Mouse (Mus musculus) adrenal gland, postnatal 10 days (tissue): ENCODE measurements at regions not wholly inside any gene's neighbourhood (a gene's known extent, or its start where the extent isn't known, plus 50 kb on each side); places are given as distances from the start of the nearest gene placed in this dataset.

Source experiments
- DNase-seq: peaks from one replicate; pipeline ENCODE4 v3.0.0; 2021; ENCODE audit warnings: mixed read lengths

DNA sequence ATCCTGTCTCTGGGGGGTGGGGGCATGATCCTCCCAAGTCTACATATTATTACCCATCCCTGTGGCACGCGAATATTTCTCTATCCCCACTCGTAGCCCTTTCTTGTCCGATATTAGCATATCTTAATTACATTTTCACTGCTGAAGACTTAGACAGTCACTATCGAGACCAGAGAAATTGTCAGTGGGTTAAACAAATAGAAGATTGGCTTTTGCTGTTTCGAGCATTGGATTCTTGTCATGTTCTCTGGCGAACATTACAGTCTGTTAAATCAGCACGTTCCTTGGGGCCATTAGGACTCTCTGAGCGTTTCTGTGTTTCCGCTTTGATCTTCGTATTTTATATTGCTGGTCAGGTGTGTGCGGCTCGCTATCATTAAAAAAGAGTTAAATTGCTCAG is 129.6 kb upstream of the Psmd7 start:
- no peak for DNase-seq

GRCm38 (mm10) chr8:107719656-107720055 is 131.4 kb upstream of the Psmd7 start:
- no peak for DNase-seq

DNA sequence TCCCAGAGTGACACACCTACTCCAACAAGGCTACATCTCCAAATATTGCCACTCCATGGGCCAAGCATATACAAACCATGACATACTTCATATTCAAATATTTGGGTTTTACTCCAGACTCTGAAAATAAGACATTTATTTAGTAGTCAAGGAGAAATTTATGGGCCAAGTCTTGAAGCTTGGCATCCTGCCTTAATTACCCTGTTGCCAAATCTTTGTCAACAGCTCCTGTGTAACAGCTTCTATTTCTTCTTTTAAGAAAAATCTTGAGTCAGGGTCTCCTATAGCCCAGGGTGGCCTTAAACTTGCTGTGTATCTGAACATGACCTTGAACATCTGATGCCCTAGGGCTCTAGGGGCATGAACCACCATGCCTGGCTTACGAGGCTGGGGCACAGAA is 138.5 kb upstream of the Psmd7 start:
- DNase-seq: peak; percentile 13

GRCm38 (mm10) chr8:107727276-107727675 is 139.0 kb upstream of the Psmd7 start:
- DNase-seq: no peak

- DNase-seq: no peak
These were observed 150.8 kb upstream of the Psmd7 start for GRCm38 (mm10) chr8:107739091-107739490.

GRCm38 (mm10) chr8:107757083-107757482 is 168.8 kb upstream of the Psmd7 start:
- DNase-seq: no peak

- no peak for DNase-seq
These were observed 170.4 kb upstream of the Psmd7 start for GRCm38 (mm10) chr8:107758637-107759036.

DNA sequence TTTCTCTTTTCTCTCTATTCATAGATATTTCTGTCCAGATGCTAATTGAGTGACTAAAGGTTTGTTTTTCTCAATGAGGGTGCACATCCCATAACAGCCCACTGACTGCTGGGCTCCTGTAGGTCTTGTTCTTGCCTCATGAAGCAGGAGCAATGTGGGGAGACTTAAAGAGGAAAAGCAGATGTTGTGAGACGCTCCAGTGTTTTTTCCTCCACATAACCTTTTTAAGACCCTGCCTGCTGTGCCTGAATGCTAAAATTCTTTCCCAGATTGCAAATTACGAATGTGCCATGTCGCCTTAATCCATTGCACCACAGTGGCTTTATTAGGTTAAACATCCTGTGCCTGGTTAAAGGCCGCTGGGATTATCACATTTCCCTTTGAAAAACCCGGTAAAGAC is 165.5 kb upstream of the Zfhx3 start:
- DNase-seq: no peak

DNA sequence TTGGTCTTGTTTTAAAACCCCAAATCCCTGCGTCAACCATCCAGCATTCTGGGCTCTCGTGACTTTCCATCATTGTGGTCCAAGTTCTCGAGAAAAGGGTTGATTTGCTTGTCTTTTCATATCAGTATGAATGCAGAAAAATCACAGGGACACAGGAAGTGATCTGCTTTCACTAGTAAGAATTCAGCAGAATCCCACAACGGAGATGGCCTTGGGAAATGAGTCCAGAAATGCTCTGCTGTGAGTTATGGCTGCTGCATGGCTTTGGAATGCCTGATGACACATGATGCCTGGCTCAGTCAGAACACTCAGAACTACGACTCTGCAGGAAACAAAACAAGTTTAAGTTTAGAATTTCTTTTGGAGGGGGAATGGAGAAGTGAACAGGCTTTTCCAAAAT is 156.7 kb upstream of the Zfhx3 start:
- DNase-seq: peak; percentile 54

- DNase-seq: peak; percentile 12
These were observed 150.2 kb upstream of the Zfhx3 start for GRCm38 (mm10) chr8:107792286-107792685.

- DNase-seq: no peak
These were observed 127.5 kb upstream of the Zfhx3 start for GRCm38 (mm10) chr8:107814931-107815330.

- peak; percentile 4 for DNase-seq
These were observed 126.7 kb upstream of the Zfhx3 start for GRCm38 (mm10) chr8:107815775-107816174.

DNA sequence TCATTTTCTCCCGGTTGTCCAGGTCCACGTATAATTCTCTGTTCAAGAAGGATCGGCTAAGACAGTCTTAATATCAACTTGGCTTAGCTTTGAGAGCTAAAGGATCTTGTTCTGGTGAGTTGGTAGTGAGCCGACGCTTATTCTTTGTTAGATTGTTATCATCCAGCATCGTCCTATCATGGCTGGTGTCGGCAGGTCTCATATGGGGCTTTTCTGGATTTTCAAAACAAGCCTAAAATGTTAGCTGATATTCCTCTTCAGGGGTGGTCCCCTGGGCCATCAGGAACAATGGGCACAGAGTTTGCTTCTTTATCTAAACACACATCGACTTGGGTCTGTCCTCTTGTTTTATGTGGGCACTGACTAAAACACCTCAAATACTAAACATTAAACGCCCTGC is 124.6 kb upstream of the Zfhx3 start:
- no peak for DNase-seq

- DNase-seq: no peak
These were observed 122.2 kb upstream of the Zfhx3 start for GRCm38 (mm10) chr8:107820174-107820760.

- DNase-seq: no peak
These were observed 120.9 kb upstream of the Zfhx3 start for GRCm38 (mm10) chr8:107821522-107821921.

GRCm38 (mm10) chr8:107824096-107824495 is 118.3 kb upstream of the Zfhx3 start:
- DNase-seq: no peak

DNA sequence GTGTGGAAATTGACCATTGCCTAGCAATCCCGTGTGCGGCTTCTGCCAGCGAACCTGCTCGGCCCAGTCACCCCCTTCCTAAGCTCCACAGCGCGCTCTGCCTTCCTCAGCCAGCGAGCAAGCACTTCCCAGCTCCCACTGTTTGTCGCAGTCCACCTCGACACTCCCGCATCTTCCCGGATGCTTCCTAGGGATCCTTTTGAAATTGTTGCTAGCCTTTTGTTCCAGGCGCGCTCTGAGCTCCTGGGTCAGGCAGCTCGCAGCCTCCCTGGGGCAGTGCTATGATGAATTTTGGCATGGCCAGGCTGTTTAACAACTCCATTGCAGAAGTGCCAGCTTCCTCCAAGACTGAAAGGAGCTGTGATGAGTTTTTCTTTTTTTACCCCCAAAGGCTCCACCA is 117.8 kb upstream of the Zfhx3 start:
- peak; percentile 15 for DNase-seq

GRCm38 (mm10) chr8:107827500-107828125 is 114.8 kb upstream of the Zfhx3 start:
- no peak for DNase-seq

DNA sequence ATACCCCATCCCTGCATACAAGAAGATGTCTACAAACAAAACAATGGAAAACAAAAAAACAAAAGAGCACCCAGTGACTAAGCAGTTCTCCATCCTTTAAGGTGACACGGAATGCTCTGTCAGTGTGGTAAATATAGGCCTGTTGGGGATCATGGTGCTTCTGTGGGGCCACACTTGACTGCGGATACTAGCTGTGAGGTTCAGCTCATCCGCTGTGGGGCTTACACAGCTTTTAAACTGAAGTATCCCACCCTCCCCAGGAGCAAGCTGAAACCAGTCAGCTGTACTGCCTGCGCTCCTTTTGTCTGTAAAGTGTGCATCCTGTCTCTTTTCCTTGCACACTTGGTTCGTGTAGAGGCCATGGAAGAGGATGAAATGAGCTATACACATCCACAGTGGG is 113.9 kb upstream of the Zfhx3 start:
- DNase-seq: no peak

DNA sequence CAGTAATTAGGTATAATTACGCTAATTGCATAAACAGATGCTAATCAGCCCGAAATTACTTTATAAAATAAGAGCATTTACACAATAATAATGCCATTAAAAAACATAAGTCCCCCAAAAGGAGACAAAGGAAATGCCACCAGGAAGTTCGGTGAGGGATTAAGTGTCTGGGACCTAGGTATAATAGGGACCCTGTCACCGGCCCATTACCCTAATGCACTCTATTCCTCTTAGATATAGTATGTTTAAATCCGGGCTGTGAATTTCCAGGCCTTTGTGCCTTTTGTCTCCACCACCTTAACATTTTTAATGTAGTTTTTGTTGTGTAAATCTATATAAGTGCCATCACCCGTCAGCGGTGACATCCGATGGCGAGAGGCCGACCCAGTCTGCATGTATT is 109.0 kb upstream of the Zfhx3 start:
- DNase-seq: no peak

DNA sequence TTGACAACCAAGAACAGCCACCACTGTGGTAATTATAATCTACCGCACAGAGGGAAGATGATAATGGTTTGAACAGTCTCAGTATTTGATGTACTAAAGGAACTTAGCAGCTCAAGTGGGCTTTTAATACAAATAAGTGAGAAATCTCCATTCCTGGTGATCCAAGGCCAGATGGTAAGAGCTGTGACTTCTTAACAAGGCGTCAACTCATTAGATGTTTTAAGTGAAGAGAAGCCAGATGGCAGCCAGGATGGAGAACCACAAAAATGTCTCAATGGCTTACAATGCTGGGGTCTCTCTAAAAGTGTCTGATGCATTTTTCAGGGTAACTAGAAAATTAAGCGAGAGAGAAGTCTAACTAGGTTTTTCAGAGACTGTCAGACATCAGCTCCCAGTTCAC is 96.3 kb upstream of the Zfhx3 start:
- DNase-seq: no peak

DNA sequence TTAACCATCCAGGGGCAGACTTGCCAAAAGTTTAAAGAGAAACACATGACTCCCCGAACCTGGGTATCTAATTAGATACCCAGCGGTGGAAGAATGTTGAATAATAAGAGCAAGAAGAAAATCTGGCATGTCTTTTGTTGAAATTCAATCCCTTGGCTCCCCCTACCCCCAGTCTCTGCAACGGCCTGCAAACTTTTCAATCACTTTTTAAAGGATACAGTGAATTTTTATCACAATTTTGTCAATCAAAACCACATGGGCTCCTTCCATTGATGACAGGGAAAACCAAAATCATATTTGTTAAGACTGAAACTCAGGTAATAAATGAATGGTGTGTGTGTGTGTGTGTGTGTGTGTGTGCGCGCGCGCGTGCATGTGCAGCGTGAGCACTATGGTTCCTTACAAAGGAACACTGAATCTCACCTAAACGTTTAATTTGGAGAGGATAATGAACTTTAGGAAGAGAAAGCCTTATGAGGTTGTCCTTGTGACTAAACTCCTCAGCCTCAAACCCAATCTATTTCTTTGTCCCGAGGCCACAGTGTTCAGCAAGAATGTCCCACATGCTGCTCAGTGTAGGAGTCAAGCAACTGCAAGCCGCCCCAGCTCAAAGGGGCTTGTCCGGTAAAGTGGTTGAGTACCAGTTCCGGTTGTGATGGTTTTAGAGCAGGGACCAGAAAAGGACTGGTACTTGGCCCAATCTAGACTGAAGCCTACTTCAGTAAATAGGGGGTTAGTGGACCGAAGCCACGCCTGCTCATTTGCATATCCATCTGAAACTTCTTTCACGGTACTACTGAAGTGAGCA is 91.0 kb upstream of the Zfhx3 start:
- DNase-seq: no peak

DNA sequence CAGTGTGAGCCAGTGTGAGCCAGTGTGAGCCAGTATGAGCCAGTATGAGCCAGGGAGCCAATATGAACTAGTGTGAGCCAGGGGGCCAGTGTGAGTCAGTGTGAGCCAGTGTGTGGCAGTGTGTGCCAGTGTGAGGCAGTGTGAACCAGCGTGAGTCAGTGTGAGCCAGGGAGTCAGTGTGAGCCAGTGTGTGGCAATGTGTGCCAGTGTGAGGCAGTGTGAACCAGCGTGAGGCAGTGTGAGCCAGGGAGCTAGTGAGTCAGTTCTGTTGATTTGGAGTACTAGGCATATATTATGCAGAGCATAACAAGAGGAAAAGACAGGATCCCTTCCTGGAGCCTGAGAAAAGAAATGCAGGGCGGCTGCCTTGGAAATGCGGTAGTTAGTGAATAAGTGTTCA is 82.7 kb upstream of the Zfhx3 start:
- no peak for DNase-seq

DNA sequence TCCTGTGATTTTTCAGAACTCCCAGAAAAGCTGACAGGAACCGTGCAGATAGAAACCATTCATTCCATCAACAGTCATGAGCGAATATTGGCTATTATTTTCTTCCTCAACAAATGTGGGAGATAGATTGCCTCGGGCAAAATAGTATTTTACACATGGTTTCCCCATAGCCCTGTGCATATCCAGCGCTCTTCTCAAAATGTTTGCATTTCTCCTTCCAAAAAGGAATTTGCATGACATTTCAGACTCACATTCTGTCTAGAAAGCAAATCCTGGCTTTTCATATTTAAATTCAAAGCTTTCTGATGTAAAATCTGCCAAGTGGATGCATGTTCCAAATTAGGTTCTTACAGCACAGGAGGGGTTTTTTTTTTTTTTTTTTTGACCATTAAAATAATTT is 82.2 kb upstream of the Zfhx3 start:
- DNase-seq: no peak
